Mouse (Mus musculus) heart, adult 2 months (tissue): ENCODE results near the gene Mtx1.

Experiments used
- CTCF ChIP-seq: fragments of 200-600 bp; IDR thresholded peaks from 2 replicates; pipeline ENCODE4 v1.8.1; 2022; ENCODE audit warnings: antibody characterized with exemption, mild to moderate bottlenecking, moderate library complexity
- EP300 ChIP-seq: fragments of 200-500 bp; IDR thresholded peaks from 2 replicates; pipeline ENCODE4 v1.6.1; 2011; ENCODE audit warnings: low read depth, low read length, control low read depth; ENCODE audit not compliant: insufficient read depth

DNA sequence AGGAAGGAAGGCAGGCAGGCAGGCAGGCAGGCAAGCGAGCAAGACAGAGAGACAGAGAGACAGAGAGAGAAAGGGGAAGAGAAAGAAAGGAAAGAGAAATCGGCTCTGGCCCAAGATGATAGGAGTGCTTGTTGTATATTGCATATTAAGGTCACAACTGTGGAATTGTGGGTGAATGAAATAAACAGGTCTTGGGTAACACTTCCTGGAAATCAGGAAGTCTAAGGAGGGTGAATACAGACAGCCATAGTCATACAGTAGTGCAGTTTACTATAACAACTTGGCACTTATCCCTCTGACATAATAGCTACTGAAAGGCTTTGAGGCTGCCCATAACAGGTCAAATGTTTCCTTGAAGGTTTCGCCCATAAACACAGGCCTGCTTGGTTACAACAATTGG, 27.0 kb downstream of the Mtx1 start:
- TF ChIP-seq CTCF = no peak
- TF ChIP-seq EP300 = no peak
